Mouse (Mus musculus) heart, embryonic 10.5 days (tissue): ENCODE data around the gene Ift43. TPM values are rescaled to one million over a fixed set of nuclear protein-coding genes. Genes with fewer than 3 reads are reported as not detected.

ENCODE experiments used
- DNase-seq: peaks from one replicate; pipeline ENCODE4 v3.0.0-alpha.2; 2017; ENCODE audit warnings: low spot score
- H3K27ac ChIP-seq: fragments of 300-500 bp; sonication (generic); 2 replicates; pipeline ENCODE4 v1.5.1; 2016; ENCODE audit warnings: mild to moderate bottlenecking
- H3K27me3 ChIP-seq: fragments of 300-500 bp; sonication (generic); 2 replicates; pipeline ENCODE4 v1.6.1; 2016; ENCODE audit warnings: mild to moderate bottlenecking; ENCODE audit not compliant: poor library complexity, insufficient read depth, severe bottlenecking
- H3K36me3 ChIP-seq: fragments of 300-500 bp; sonication (generic); 2 replicates; pipeline ENCODE4 v1.6.1; 2016; ENCODE audit warnings: mild to moderate bottlenecking, moderate library complexity
- H3K4me1 ChIP-seq: fragments of 300-500 bp; sonication (generic); 2 replicates; pipeline ENCODE4 v1.6.1; 2016; ENCODE audit warnings: mild to moderate bottlenecking
- H3K4me3 ChIP-seq: fragments of 300-500 bp; sonication (generic); 2 replicates; pipeline ENCODE4 v1.5.1; 2016; ENCODE audit warnings: mild to moderate bottlenecking, moderate library complexity
- H3K9me3 ChIP-seq: fragments of 300-500 bp; sonication (generic); 2 replicates; pipeline ENCODE4 v1.6.1; 2016; ENCODE audit warnings: mild to moderate bottlenecking, moderate library complexity
- WGBS: fragments of 180-500 bp; shearing (Covaris S2); methylation state at CpG from one replicate; pipeline ENCODE4 v1.1.7; 2016; 5-methylcytosine and 5-hydroxymethylcytosine counted together
- polyA plus RNA-seq: library from polyadenylated mRNA; unstranded; fragments of >200 nt; fragmentation: Nextera tagmentation; extraction: Ambion mirVana; gene quantifications from 2 replicates; pipeline ENCODE4 v1.2.1, GENCODE M21; 2016

Gene Ift43
- polyA plus RNA-seq, 1 experiment from 2014 or later = 104 TPM

DNA sequence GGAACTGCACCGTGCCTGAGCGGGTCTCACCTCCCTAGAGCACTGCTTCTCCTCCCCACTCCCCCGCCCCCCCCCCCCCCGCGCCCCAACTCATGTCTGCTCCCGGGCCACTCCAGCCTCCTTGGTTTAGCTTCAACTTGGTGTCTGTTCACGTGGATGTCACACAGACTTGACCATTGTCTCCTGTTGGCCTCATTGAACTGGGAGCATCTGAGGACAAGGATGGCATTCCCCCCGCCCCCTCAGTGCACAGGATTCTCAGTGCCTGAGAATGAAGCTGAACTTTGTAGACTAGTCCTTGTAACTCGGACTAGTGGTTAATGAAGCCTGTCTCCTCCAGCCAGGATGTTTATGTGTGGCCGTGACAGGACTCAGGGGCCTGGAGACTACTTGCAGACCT lies 23.2 kb downstream of the Ift43 start:
- peaks cover 7% of the 10 kb centered on the region; the same call in 1 of the 2 replicates for H3K36me3 ChIP-seq
- WGBS = 78% methylated on average over 7 of the region's 10 CpGs
- H3K27ac ChIP-seq = peak overlapping the region; percentile 94
- no peak for DNase-seq
- H3K4me1 ChIP-seq = peaks cover 54% of the 10 kb centered on the region
- no peaks in the 10 kb centered on the region for H3K9me3 ChIP-seq
- no peak overlapping the region for H3K4me3 ChIP-seq
- no peaks in the 10 kb centered on the region for H3K27me3 ChIP-seq

DNA sequence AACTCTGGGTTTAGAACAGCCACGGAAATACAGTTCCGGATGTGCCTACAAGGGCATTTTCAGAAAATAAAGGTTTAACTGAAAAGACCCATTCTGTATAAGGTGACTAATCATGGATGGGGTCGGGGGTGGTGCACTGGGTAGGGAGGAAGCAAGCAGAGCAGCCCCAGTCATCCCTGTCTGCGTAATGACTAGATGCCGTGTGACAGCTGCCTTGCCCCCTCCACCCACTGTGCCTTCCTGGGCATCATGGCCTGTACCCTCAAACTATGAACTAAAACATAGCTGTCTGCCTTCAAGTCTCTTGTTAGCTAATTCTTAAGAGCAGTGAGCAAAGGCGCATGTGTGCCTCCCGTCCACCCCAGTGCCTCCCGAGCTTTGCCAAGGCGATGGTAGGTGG lies 23.7 kb downstream of the Ift43 start:
- no peak overlapping the region for H3K4me3 ChIP-seq
- peaks cover 10% of the 10 kb centered on the region; the same call in 1 of the 2 replicates for H3K36me3 ChIP-seq
- peak overlapping the region; percentile 94 for H3K27ac ChIP-seq
- H3K27me3 ChIP-seq = no peaks in the 10 kb centered on the region
- DNase-seq = no peak
- H3K4me1 ChIP-seq = peaks cover 48% of the 10 kb centered on the region
- WGBS = 91% methylated on average over 9 of the region's 9 CpGs
- H3K9me3 ChIP-seq = no peaks in the 10 kb centered on the region

DNA sequence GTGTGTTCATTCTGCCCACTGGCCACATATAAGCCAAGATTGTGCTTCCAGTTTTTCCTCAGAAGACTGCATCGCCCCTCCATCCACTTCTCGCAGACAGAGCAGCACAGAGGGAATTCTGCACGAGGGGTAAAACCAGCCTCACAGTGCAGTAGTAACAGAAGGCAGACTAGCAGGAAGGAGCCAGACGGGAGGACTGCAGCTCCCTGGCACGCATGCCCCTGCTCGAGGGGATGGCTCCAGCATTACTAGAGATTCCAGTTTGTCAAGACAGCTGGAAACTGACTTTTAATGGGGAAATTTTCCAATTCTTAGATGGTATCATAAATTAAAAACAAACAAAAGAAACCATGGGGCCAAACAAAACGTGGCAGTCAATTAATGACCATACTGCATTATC lies 25.3 kb downstream of the Ift43 start:
- H3K27ac ChIP-seq = peak overlapping the region; percentile 13; the same call in 1 of the 2 replicates
- no peaks in the 10 kb centered on the region for H3K27me3 ChIP-seq
- H3K9me3 ChIP-seq = no peaks in the 10 kb centered on the region
- H3K36me3 ChIP-seq = peaks cover 22% of the 10 kb centered on the region; the same call in 1 of the 2 replicates
- H3K4me3 ChIP-seq = no peak overlapping the region
- DNase-seq = no peak
- H3K4me1 ChIP-seq = peaks cover 40% of the 10 kb centered on the region
- 78% methylated on average over 7 of the region's 7 CpGs for WGBS

DNA sequence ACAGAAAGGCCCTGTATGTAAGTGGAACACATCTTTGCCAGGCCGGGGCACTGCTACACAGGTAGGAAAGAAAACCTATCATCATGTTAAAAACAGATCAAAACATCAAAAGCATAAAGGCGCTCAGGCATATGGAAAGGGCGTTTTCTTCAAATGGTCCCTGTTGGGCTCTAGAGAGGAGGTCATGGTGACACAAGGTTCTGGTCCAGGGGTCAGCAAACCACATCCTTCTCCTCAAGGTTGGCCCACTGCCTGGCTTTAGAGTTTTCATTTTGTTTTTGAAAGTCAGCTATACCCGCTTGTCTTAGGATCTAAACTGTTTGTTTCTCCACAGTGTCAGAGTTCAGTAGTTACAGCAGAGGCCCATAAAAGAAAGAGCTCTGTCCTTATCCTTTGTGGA lies 27.2 kb downstream of the Ift43 start:
- Histone ChIP-seq H3K27ac (no peak overlapping the region; the same call in 1 of the 2 replicates), H3K36me3 (peaks cover 27% of the 10 kb centered on the region; the same call in 1 of the 2 replicates), H3K9me3 (no peaks in the 10 kb centered on the region), H3K4me3 (no peak overlapping the region), H3K4me1 (peaks cover 25% of the 10 kb centered on the region), H3K27me3 (no peaks in the 10 kb centered on the region)
- no peak for DNase-seq
- 86% methylated on average over 4 of the region's 4 CpGs for WGBS

DNA sequence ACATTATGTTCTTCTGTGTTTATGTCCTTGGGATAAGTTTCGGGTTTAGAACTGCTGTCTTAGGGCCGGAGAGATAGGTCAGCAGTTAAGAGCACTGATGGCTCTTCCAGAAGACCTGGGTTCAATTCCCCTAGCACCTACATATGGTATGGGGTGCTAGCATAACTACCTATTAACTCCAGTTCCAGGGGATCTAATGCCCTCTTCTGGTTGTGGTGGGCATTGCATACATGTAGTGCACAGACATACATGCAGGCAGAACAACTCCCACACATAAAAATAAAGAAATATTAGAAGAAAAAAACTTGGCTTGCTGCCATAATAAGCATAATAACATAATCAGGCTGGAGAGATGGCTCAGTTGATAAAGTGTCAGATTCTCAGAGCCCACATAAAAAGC lies 28.3 kb downstream of the Ift43 start:
- H3K36me3 ChIP-seq = peaks cover 27% of the 10 kb centered on the region; the same call in 1 of the 2 replicates
- peaks cover 14% of the 10 kb centered on the region for H3K4me1 ChIP-seq
- DNase-seq = no peak
- no peak overlapping the region for H3K27ac ChIP-seq
- H3K27me3 ChIP-seq = no peaks in the 10 kb centered on the region
- 84% methylated on average over 2 of the region's 2 CpGs for WGBS
- no peak overlapping the region for H3K4me3 ChIP-seq
- H3K9me3 ChIP-seq = no peaks in the 10 kb centered on the region

DNA sequence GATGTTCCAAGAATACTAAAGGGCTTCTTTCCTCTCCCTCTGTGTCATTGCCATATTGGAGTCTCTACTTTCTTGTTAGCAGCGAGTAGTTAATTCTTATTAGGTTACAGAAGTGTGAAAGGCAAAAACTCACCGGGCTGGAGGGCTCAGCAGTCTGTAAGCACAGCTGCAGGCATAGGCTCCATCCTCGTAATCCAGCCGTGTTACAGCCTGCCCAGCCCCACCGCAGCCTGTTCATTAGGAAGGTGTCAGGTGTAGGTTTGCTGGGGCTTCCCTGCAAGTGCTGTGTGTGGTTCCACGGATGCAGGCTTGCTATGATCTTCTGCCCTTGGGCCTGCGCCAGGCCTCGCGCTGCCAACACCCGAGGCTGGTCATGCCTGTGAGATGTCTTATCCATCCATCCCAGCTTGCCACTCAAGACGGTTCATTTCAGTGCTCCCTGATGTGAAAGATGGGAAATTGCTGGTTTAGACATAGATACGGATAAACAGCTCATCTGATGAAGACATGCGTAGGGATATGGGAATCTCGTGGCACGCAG lies 34.0 kb downstream of the Ift43 start:
- Histone ChIP-seq H3K27ac (no peak overlapping the region), H3K36me3 (peaks cover 19% of the 10 kb centered on the region; the same call in 1 of the 2 replicates), H3K9me3 (no peaks in the 10 kb centered on the region), H3K27me3 (no peaks in the 10 kb centered on the region), H3K4me3 (no peak overlapping the region), H3K4me1 (no peaks in the 10 kb centered on the region)
- 88% methylated on average over 15 of the region's 15 CpGs for WGBS
- no peak for DNase-seq

DNA sequence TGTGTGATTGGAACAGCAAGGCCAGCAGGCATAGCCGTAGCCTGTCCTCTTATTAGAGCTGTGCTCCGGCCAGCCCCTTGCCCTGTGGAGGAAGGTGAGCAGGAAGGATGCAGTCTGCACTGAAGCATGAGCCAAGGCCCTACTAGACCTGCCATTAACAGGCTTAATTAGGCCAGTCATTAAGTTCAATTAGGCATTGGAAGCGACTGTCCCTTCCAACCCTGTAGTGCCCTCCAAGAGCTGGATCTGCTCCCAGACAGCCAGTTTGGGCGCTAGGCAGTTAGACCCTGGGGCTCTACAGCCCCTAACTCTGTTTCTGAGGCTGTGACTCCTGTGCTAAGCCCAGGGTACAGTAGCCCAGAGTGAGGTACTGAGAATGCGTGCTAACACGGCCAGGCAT lies 41.7 kb downstream of the Ift43 start:
- no peak overlapping the region for H3K4me3 ChIP-seq
- H3K36me3 ChIP-seq = 0 out of 2 replicates have a peak, but pooled peaks cover 5% of the 10 kb centered on the region
- H3K9me3 ChIP-seq = no peaks in the 10 kb centered on the region
- H3K27ac ChIP-seq = no peak overlapping the region
- H3K4me1 ChIP-seq = peaks cover 9% of the 10 kb centered on the region; the same call in 1 of the 2 replicates
- 85% methylated on average over 6 of the region's 6 CpGs for WGBS
- H3K27me3 ChIP-seq = no peaks in the 10 kb centered on the region
- DNase-seq = no peak

DNA sequence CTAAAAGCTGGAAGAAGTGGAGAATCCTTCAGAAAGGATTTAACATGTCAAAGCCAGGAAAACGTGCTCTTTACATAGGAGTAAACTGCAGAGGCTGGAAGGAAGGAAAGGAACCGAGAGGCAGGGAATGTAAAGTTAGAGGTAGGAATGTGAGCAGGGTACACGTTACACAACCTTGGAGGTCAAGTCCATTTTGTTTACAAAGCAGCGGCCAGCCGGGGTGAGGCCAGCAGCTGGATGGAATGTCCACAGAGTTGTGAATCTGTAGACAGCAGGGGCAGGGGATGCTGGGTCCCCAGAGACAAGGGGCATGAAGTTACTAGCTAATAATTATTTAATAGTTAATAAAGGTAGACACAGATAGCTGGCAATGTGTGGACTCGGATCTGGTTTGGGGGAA lies 45.8 kb downstream of the Ift43 start:
- Histone ChIP-seq H3K27me3 (no peaks in the 10 kb centered on the region), H3K9me3 (no peaks in the 10 kb centered on the region), H3K4me3 (no peak overlapping the region), H3K27ac (no peak overlapping the region), H3K4me1 (peaks cover 17% of the 10 kb centered on the region), H3K36me3 (0 out of 2 replicates have a peak, but pooled peaks cover 2% of the 10 kb centered on the region)
- 75% methylated on average over 6 of the region's 6 CpGs for WGBS
- no peak for DNase-seq

DNA sequence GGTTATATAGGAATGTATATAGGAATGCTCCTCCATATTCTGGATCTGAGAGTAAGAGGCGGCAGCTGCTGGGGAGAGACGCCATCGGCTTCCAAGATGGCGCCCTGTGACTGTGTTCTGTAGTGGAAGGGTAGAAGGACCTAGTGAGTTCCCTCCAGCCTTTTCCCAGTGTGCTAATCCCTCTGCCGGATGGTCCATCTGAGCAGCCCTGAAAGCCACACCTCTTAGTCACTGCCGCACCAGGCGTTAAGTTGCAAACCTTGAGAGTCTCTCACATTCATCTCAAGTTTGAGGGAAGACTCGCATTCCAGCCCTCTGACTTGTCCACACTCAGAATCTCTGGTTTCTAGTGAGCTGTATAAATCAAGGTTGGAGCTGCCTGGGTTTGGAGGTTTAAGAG lies 46.7 kb downstream of the Ift43 start:
- no peaks in the 10 kb centered on the region for H3K9me3 ChIP-seq
- 76% methylated on average over 8 of the region's 8 CpGs for WGBS
- 0 out of 2 replicates have a peak, but pooled peaks cover 2% of the 10 kb centered on the region for H3K36me3 ChIP-seq
- H3K4me3 ChIP-seq = no peak overlapping the region
- peaks cover 17% of the 10 kb centered on the region for H3K4me1 ChIP-seq
- no peaks in the 10 kb centered on the region for H3K27me3 ChIP-seq
- no peak for DNase-seq
- H3K27ac ChIP-seq = no peak overlapping the region

DNA sequence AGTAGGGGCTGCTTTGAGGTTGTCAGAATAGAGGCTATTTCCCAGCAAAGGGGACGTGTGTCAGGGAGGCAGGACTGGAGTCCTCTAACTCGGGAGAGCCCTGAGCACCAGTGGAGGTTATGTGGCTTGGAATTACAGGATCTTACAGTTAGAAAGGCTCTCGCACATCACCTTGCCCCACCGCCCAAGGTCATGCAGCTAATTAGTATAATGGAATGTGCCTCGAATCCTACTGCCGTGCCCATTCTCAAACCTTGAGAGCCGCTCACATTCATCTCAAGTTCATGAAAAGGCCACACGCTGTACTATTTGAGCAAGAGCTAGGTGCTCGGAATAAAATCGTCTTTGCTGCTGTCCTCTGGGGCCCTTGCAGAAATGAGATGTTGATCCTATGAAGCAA lies 47.4 kb downstream of the Ift43 start:
- WGBS = 65% methylated on average over 10 of the region's 10 CpGs

DNA sequence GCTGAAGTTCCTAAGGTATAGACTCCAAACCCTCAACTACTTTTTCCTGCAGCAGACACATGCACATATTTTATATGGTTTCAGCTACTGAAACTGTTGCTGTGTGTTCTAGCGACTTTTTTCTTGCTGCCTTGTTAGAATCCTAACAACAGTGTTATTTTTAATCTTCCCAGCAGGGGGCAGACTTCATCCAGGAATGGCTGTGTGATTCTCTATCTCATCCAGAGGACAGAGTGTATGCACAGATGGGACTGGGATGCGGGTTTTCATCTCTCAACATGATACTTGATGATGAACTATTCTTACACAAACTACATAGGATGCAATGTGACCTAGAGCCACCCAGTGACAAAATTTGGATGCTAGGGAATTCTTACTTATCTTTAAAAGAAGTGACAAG lies 50.5 kb downstream of the Ift43 start:
- Histone ChIP-seq H3K4me3 (no peak overlapping the region), H3K27me3 (no peaks in the 10 kb centered on the region), H3K36me3 (peaks cover 3% of the 10 kb centered on the region; the same call in 1 of the 2 replicates), H3K9me3 (no peaks in the 10 kb centered on the region), H3K4me1 (peaks cover 39% of the 10 kb centered on the region), H3K27ac (no peak overlapping the region)
- WGBS = 20% methylated on average over 2 of the region's 2 CpGs
- no peak for DNase-seq

More for the DNA sequence above, 47.4 kb downstream of the Ift43 start:
- H3K27ac ChIP-seq = peak overlapping the region; percentile 36; the same call in 1 of the 2 replicates
- H3K27me3 ChIP-seq = no peaks in the 10 kb centered on the region
- no peaks in the 10 kb centered on the region for H3K9me3 ChIP-seq
- no peak overlapping the region for H3K4me3 ChIP-seq
- 0 out of 2 replicates have a peak, but pooled peaks cover 2% of the 10 kb centered on the region for H3K36me3 ChIP-seq
- DNase-seq = no peak
- H3K4me1 ChIP-seq = peaks cover 21% of the 10 kb centered on the region

DNA sequence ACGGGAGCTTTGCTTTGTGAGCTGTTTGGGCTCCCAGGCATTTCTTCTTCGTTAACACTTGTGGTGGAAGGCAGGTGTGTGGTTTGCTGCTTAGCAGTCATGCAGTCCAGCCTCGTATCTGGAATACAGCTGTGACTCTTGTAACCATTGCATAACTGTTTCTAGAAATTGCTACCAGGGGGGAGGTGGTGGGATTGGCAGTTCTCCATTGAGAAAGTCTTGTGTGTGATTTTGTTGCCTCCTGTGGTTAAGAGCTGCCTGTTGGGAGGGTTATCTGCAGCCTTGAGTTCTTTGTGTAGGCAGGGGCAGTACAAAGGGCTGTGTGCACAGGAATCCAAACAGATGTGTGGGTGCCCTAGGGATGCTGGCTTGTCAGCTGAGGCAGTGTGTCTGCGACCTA lies 53.4 kb downstream of the Ift43 start:
- Histone ChIP-seq H3K27me3 (no peaks in the 10 kb centered on the region), H3K36me3 (peaks cover 27% of the 10 kb centered on the region), H3K27ac (0 out of 2 replicates have a peak overlapping the region, but pooled peaks have one; percentile 18), H3K9me3 (no peaks in the 10 kb centered on the region), H3K4me3 (no peak overlapping the region), H3K4me1 (peaks cover 26% of the 10 kb centered on the region)
- 75% methylated on average over 4 of the region's 4 CpGs for WGBS
- no peak for DNase-seq

DNA sequence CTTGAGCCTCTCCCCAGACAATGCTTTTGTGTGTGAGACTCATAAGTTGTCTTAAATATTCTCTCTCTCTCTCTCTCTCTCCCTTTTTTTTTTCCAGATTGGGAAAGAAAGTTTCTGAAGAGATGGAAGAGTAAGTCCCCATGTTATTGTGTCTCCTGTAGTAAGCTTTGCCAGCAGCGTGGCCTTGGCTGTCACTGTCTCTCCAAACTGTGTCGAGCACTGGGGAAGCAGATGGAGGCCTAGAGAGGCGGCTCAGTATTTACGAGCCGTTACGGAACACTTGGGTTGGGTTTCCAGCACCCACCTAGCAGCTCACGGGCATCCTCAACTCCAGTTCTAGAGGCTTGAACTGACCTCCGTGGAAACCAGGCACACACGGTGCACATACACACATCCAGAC lies 56.4 kb downstream of the Ift43 start:
- no peak for DNase-seq
- Histone ChIP-seq H3K4me1 (peaks cover 26% of the 10 kb centered on the region), H3K27me3 (no peaks in the 10 kb centered on the region), H3K36me3 (peaks cover 33% of the 10 kb centered on the region), H3K27ac (no peak overlapping the region), H3K9me3 (no peaks in the 10 kb centered on the region), H3K4me3 (no peak overlapping the region)
- 90% methylated on average over 9 of the region's 9 CpGs for WGBS

DNA sequence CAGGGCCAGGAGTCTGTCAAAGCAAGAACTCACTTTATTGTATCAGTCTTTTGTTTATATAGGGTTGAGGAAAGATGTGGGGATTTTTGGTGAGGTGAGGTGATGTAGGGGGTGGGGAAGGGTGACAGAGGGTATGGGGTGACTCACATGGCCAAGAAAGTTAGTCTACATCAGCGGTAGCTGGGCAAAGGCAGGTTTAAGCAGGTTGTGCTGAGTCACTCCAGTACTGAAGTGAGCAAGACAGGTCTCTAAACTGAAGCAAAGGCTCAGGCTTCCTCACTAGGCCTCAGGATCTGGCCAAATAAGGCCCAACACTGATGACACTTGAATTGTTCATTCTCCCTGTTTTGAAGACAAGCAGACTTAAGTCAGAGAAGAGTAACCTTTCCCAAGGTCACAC lies 60.0 kb downstream of the Ift43 start:
- Histone ChIP-seq H3K4me1 (peaks cover 5% of the 10 kb centered on the region; the same call in 1 of the 2 replicates), H3K27ac (no peak overlapping the region), H3K9me3 (no peaks in the 10 kb centered on the region), H3K27me3 (no peaks in the 10 kb centered on the region), H3K36me3 (peaks cover 42% of the 10 kb centered on the region), H3K4me3 (no peak overlapping the region)
- DNase-seq = no peak
- 66% methylated on average over 1 of the region's 1 CpGs for WGBS
